Mouse (Mus musculus): ENCODE data around the gene Tgfbr3. TPM values are rescaled to one million over a fixed set of nuclear protein-coding genes. Genes with fewer than 3 reads are reported as not detected.
A peak's percentile ranks its signal among the peaks of the same experiment; 100 is the strongest.

The Tgfbr3 gene
- total RNA-seq, 2 experiments from 2014 or later: 10.8 to 11.3 TPM

DNA sequence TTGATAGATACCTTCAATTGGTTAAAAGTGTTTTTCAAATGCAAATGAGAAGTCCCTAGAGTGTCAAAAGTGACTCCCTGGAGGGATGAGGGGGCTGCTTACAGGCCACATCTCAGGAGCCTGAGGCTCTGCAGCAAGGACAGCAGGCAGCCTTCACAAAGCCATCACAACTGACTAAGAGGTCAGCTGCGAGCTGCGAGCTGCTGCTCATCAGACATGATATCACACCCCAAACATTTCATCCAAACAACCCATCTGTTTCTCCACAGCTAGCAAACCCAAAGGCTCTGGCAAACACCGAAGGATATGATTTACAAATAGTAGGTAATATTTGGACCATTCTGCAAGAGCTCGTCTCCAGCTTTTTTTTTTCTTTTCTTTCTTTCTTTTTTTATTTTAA lies 112.6 kb downstream of the Tgfbr3 start:
- H3K4me3 ChIP-seq: no peak overlapping the region
- no peak for TF ChIP-seq CTCF (IDR thresholded peaks at IDR 0.05)
- DNase-seq (ENCODE audit: extremely low spot score in 1 of 2, low spot score in 2 of 2): no peak
- intact Hi-C loops (cut with DNase I): no loop called here
- no peak overlapping the region for H3K27ac ChIP-seq

DNA sequence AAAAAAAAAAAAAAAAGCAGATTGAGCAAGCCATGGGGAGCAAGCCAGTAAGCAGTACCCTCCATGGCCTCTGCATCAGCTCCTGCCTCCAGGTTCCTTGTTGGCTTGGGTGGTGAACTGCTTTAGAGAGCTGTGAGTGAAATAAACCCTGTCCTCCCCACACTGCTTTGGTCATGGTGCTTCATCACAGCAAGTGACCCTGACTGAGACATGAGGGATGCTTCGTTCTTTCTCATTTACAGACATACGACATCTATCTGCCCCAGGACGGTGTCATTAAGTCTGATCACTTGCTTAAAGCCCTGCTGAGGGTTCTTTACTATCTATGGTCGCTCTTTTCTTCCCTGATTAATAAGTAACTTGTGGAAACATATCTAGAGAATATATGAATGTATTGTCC lies 113.2 kb downstream of the Tgfbr3 start:
- intact Hi-C loops (cut with DNase I): no loop called here
- no peak overlapping the region for H3K27ac ChIP-seq
- DNase-seq (ENCODE audit: extremely low spot score in 1 of 2, low spot score in 2 of 2): no peak
- TF ChIP-seq CTCF (IDR thresholded peaks at IDR 0.05): no peak
- H3K4me3 ChIP-seq: no peak overlapping the region

DNA sequence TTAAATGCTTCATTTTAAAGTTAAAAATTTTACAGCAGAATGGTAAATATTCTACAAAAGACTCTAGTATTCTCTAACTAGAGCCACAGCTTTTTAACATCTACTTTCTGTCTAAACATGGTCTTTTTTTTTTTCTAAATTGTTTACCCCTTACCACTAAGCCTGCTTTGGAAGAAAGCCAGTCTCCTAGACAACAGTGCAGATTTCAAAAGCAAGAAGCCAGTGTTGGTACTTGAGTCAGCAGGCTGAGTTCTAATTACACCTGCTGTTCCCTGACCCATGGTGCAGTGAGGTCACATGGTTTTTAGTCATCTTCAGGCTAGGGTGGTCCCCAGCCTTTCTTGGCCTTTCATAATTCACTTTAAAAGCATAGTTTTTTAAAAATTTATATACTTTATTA lies 115.2 kb downstream of the Tgfbr3 start:
- TF ChIP-seq CTCF (IDR thresholded peaks at IDR 0.05): no peak
- Histone ChIP-seq H3K4me3 (no peak overlapping the region), H3K27ac (no peak overlapping the region)
- intact Hi-C loops (cut with DNase I): no loop called here
- no peak for DNase-seq (ENCODE audit: extremely low spot score in 1 of 2, low spot score in 2 of 2)

DNA sequence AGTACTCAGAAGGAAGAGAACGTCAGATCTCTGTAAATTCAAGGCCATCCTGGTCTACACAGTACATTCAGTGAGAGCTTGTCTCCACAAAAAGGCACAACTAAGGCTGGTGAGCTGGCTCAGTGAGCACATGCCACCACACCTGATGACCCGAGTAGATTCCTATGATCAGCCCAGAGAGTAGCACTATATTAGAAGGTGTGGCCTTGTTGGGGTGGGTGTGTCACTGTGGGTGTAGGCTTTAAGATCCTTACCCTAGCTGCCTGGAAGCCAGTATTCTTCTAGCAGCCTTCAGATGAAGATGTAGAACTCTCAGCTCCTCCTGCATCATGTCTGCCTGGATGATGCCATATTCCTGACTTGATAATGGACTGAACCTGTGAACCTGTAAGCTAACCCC lies 115.9 kb downstream of the Tgfbr3 start:
- no peak for TF ChIP-seq CTCF (IDR thresholded peaks at IDR 0.05)
- intact Hi-C loops (cut with DNase I): no loop called here

DNA sequence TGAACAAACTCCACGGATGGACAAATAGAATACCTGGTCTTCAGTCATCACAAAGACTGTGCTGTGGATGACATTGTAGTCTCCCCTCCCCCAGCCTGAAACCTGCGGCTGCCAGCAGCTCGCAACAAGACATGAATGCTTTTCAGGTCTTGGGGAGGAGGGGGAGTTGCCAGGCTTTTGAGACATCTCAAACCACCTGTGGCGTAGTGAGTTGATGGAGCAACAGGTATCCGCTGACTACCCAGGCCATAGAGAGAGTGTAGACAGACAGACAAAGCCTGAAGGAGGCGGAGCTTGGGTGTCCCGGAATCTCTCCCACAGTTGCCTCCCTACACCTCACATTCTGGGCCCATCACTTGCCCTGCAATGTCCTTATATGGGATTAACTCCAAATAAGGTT lies 117.6 kb downstream of the Tgfbr3 start:
- no peak overlapping the region for H3K4me3 ChIP-seq
- no peak for TF ChIP-seq CTCF (IDR thresholded peaks at IDR 0.05)
- H3K27ac ChIP-seq: no peak overlapping the region
- intact Hi-C loops (cut with DNase I): no loop called here
- DNase-seq (ENCODE audit: extremely low spot score in 1 of 2, low spot score in 2 of 2): no peak

More for the DNA sequence above, 115.9 kb downstream of the Tgfbr3 start:
- no peak for DNase-seq (ENCODE audit: extremely low spot score in 1 of 2, low spot score in 2 of 2)
- Histone ChIP-seq H3K4me3 (no peak overlapping the region), H3K27ac (no peak overlapping the region)

DNA sequence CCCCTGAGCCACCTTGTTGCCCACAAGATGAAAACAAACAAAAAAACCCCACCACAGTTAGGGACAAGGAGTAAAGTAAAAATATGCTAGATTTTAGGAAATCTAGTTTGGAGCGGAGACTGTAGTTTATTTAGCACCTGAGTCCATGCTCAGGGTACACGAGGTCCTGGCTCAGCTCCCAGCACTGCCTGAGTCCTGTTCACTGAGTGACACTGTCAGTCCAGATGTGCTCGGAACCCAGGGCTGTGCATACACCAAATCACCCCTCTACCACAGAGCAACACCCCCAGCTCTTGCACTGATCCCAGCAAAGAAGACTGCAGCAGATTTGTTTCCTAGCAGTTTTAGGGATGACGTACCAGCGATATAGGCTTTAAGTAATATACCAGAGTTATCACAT lies 119.6 kb downstream of the Tgfbr3 start:
- no peak for TF ChIP-seq CTCF (IDR thresholded peaks at IDR 0.05)
- Histone ChIP-seq H3K27ac (no peak overlapping the region), H3K4me3 (no peak overlapping the region)
- intact Hi-C loops (cut with DNase I): loop anchor here (2.0 kb wide), 1 partner anchor 119 kb away; the partner anchor contains the start of gene Tgfbr3
- DNase-seq (ENCODE audit: extremely low spot score in 1 of 2, low spot score in 2 of 2): no peak

DNA sequence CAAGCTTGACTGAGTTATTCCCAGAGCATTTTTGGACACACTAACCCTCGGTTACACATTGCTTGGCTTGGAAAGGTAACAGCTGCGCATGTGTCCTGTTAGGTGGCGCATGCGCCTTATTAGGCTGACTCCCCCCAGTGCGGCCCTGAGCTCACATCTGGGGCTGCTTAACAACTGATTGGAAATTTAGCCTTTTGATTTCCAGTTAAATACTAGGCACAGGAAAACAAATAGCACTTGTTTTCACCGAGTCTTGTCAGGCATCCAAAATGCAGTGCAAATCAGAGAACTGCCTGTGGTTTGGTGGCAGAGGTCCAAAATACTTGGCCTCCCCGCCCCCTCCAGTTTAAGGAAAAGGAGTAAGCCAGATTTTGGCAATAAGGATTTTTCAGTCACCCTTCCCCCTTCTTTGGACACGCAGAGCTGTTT lies 121.5 kb downstream of the Tgfbr3 start:
- peak overlapping the region; percentile 31 for H3K4me3 ChIP-seq
- intact Hi-C loops (cut with DNase I): loop anchor here (2.0 kb wide), 1 partner anchor 121 kb away; the partner anchor contains the start of gene Tgfbr3
- DNase-seq (ENCODE audit: extremely low spot score in 1 of 2, low spot score in 2 of 2): peak; percentile 48 to 63
- TF ChIP-seq CTCF (IDR thresholded peaks at IDR 0.05): no peak; the same call in 1 of the 2 replicates
- peak overlapping the region; percentile 77 for H3K27ac ChIP-seq

DNA sequence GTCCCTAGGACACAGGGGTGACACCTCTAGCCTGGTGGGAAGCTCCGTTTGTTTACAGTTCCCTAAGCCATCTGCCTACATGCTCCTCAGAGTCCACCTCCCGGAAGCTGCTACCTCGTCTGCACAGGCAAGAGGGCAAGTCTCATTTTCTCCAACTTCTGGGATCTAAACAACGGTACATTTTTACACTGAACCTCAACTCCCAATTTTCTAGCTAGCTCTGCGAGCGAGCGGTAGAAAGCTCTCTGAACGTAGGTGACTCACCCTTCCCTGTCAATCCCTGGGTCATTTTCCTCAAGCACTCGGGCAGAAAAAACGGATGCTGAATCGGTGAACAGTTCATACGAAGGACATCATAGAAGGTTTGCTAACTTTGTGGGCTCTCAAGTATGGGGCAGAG lies 122.1 kb downstream of the Tgfbr3 start:
- H3K27ac ChIP-seq: peak overlapping the region; percentile 77
- TF ChIP-seq CTCF (IDR thresholded peaks at IDR 0.05): no peak
- intact Hi-C loops (cut with DNase I): no loop called here
- no peak for DNase-seq (ENCODE audit: extremely low spot score in 1 of 2, low spot score in 2 of 2)
- H3K4me3 ChIP-seq: peak overlapping the region; percentile 31

DNA sequence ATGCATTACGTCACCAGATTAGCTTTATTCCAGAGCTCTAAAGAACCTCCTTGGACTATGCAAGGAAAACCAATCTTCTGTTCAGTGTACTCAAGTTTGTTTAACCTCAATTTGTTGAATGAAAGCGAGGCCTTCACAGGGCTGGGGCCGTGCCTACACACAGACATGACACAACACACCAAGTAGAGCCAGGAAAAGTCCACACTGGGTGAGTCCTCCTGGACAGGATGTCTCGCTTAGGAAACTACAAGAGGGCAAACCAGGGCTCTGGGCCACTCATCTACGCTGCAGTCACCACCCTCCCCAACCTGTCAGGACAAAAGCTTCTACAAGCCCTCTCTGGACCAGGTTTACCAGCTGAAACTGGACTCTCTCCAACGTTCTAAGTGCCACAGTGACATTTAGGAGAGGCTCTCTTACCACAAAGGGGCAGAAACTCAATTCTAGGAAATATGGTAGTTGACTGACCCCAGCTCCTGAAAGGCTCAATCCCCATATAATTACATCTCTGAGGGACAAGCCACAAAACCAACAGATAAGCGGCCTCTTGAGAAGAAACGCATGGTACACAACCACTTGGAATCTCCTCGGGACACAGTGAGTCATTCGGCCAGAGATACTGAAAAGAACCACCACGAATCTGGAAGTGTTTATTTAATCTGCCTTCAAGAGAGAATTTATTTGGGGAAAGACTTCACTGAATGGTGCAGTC lies 122.6 kb downstream of the Tgfbr3 start:
- Histone ChIP-seq H3K27ac (peak overlapping the region; percentile 77), H3K4me3 (peak overlapping the region; percentile 31)
- intact Hi-C loops (cut with DNase I): no loop called here
- no peak for DNase-seq (ENCODE audit: extremely low spot score in 1 of 2, low spot score in 2 of 2)
- TF ChIP-seq CTCF (IDR thresholded peaks at IDR 0.05): no peak

DNA sequence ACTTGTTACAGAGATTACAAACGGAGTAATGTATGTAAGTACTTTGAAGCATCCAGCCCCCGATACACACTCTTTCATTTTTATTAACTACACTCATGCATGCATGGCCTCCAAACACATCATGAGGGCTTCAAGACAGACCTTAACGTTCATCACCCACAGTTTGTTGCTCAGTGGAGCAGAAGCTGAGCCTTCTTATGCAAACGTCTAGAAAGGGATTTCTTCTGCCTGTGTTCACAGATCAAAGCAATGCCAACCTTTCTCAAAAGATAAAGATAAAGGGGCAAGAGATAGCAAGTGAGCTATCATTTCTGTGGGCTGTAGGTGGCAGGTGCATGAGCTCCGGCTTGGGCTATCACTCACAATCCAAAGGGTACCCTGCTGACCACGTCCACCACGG lies 123.7 kb downstream of the Tgfbr3 start:
- no peak for DNase-seq (ENCODE audit: extremely low spot score in 1 of 2, low spot score in 2 of 2)
- Histone ChIP-seq H3K27ac (no peak overlapping the region), H3K4me3 (no peak overlapping the region)
- no peak for TF ChIP-seq CTCF (IDR thresholded peaks at IDR 0.05)
- intact Hi-C loops (cut with DNase I): no loop called here

DNA sequence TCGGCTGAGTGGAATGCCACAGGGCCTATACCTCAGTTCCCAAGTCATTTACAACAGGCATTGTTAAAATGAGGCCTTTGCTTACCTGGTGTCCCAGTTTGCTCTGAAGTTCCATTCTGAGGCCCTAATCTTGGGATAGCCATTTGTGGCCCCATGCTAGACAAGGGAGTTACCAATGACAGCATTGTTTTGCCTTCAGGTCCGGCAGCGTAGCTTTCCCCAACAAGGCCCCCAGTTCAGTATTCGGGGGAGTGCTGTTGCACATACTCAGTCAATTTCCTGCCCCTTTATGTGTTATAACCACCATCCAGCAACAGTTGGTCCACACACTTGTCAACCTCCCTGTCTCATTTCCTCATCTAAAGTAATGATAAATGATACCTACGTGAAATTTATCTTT lies 124.2 kb downstream of the Tgfbr3 start:
- intact Hi-C loops (cut with DNase I): no loop called here
- no peak overlapping the region for H3K4me3 ChIP-seq
- no peak overlapping the region for H3K27ac ChIP-seq
- TF ChIP-seq CTCF (IDR thresholded peaks at IDR 0.05): no peak
- DNase-seq (ENCODE audit: extremely low spot score in 1 of 2, low spot score in 2 of 2): no peak

DNA sequence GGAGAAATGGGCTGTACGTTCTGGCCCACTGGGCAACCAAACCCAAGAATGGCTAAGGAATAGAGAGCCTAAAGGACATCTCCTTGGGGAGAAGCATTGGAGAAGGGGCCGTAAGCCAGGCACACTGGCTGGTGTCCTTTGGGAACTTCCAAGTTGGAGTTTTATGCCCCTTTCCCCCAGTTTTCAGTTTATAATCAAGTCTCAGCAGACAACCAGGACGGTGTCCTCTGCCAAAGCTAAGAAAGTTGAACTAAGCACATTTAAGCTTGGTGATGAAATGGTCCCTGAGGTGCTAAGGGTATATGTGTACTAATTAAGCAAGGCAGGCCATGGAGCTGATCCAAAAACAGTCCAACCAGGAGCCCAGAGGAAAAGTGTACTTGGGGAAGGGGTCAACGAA lies 124.6 kb downstream of the Tgfbr3 start:
- no peak overlapping the region for H3K27ac ChIP-seq
- H3K4me3 ChIP-seq: no peak overlapping the region
- intact Hi-C loops (cut with DNase I): no loop called here
- TF ChIP-seq CTCF (IDR thresholded peaks at IDR 0.05): no peak
- no peak for DNase-seq (ENCODE audit: extremely low spot score in 1 of 2, low spot score in 2 of 2)

DNA sequence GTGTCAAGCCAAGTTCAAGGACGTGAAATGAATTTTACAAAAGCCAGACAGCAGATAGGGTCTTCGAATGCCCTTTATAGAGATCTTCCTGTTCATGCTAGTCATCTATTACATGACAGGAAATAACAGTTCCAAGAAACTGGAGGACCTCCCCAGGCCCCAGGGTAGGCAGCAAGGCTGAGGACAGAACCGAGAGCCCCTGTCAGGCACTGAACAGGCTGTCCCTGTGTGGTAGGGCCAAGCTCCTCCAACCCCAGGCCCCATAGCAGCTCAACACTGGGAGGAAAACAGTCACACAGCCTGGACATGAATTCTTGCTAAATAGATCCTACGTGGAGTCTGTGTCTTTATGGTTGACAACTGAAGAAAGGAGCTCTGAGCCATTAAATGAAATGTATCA lies 125.3 kb downstream of the Tgfbr3 start:
- Histone ChIP-seq H3K27ac (no peak overlapping the region), H3K4me3 (no peak overlapping the region)
- intact Hi-C loops (cut with DNase I): no loop called here
- no peak for DNase-seq (ENCODE audit: extremely low spot score in 1 of 2, low spot score in 2 of 2)
- no peak for TF ChIP-seq CTCF (IDR thresholded peaks at IDR 0.05)

All from left cerebral cortex, adult 2 months (tissue).